Mouse (Mus musculus) heart, postnatal 14 days (tissue): ENCODE data around the gene Methig1. TPM values are rescaled to one million over a fixed set of nuclear protein-coding genes. Genes with fewer than 3 reads are reported as not detected.
A peak's percentile ranks its signal among the peaks of the same experiment; 100 is the strongest.
"Not testable (repeated sequence)": the region's sequence is repeated elsewhere in the genome, so short reads cannot be mapped to it uniquely, and the experiment has no call there.

ENCODE experiments used
- DNase-seq, 2 experiments: peaks; one replicate each; pipeline ENCODE4 v3.0.0; 2021 to 2022
- intact Hi-C: fragments of 180-260 bp; cut with DNase I; formaldehyde crosslinking; loops from one replicate; pipeline ENCODE4 v1.15.1; 2025
- long read RNA-seq, 2 experiments: library from polyadenylated mRNA; stranded (forward); transcript quantifications; one replicate each; pipeline ENCODE4 v2.0.0; 2021
- total RNA-seq, 2 experiments: library from RNA; stranded (reverse); gene quantifications; 2 replicates each; pipeline ENCODE4 v1.2.3; 2021

Gene Methig1
- total RNA-seq = not detected
- long read RNA-seq, experiment 1 = 0 reads
- long read RNA-seq, experiment 2 = 0 reads

GRCm38 (mm10) chr15:100352711-100353250 lies at the start of gene Methig1, which contains the start of gene Mettl7a2:
Methig1 (plus strand) TSS chr15:100353149.
Mettl7a2 (plus strand) TSS chr15:100353200.
- no peak for DNase-seq
- intact Hi-C loops = no loop called here

GRCm38 (mm10) chr15:100303428-100304018 lies 49.4 kb upstream of the Methig1 start:
- intact Hi-C loops = loop anchor here (10.0 kb wide), 1 partner anchor 151 kb away; no protein-coding TSS in a partner anchor
- no peak for DNase-seq

- intact Hi-C loops = loop anchor here (10.0 kb wide), 1 partner anchor 150 kb away; no protein-coding TSS in a partner anchor
Observed at GRCm38 (mm10) chr15:100304019-100304991, 48.6 kb upstream of the Methig1 start, which contains the start of gene Mettl7a1. Mettl7a1 (plus strand) TSS chr15:100304140.

GRCm38 (mm10) chr15:100306201-100306600 lies 46.7 kb upstream of the Methig1 start:
- no peak for DNase-seq
- intact Hi-C loops = loop anchor here (10.0 kb wide), 1 partner anchor 149 kb away; no protein-coding TSS in a partner anchor

More at GRCm38 (mm10) chr15:100304019-100304991, 48.6 kb upstream of the Methig1 start, which contains the start of gene Mettl7a1:
- DNase-seq = peak; percentile 89

- DNase-seq = peak in 1 of 2 experiments; percentile 33
- intact Hi-C loops = loop anchor here (10.0 kb wide), 1 partner anchor 147 kb away; no protein-coding TSS in a partner anchor
Observed at GRCm38 (mm10) chr15:100307438-100308096, 45.4 kb upstream of the Methig1 start.

- DNase-seq = no peak
- intact Hi-C loops = no loop called here
Observed at GRCm38 (mm10) chr15:100312346-100312745, 40.6 kb upstream of the Methig1 start.

GRCm38 (mm10) chr15:100314448-100315145 lies 38.4 kb upstream of the Methig1 start:
- intact Hi-C loops = loop anchor here (5.0 kb wide), 1 partner anchor 52 kb away; no protein-coding TSS in a partner anchor
- DNase-seq = no peak

GRCm38 (mm10) chr15:100318014-100318671 lies 34.8 kb upstream of the Methig1 start:
- intact Hi-C loops = loop anchor here (5.0 kb wide), 1 partner anchor 56 kb away; no protein-coding TSS in a partner anchor
- not testable (repeated sequence) for DNase-seq

GRCm38 (mm10) chr15:100319884-100320283 lies 33.1 kb upstream of the Methig1 start:
- no peak for DNase-seq
- intact Hi-C loops = loop anchor here (5.0 kb wide), 1 partner anchor 58 kb away; no protein-coding TSS in a partner anchor

GRCm38 (mm10) chr15:100320295-100320905 lies 32.5 kb upstream of the Methig1 start:
- intact Hi-C loops = no loop called here

GRCm38 (mm10) chr15:100321134-100321533 lies 31.8 kb upstream of the Methig1 start:
- intact Hi-C loops = no loop called here
- DNase-seq = peak; percentile 35 to 56

More at GRCm38 (mm10) chr15:100320295-100320905, 32.5 kb upstream of the Methig1 start:
- DNase-seq = no peak

GRCm38 (mm10) chr15:100324021-100324591 lies 28.8 kb upstream of the Methig1 start:
- intact Hi-C loops = no loop called here
- no peak for DNase-seq

GRCm38 (mm10) chr15:100325235-100325634 lies 27.7 kb upstream of the Methig1 start:
- DNase-seq = no peak
- intact Hi-C loops = no loop called here

GRCm38 (mm10) chr15:100328089-100328488 lies 24.9 kb upstream of the Methig1 start:
- intact Hi-C loops, DNase-seq: not testable (repeated sequence)

- intact Hi-C loops, DNase-seq: not testable (repeated sequence)
Observed at GRCm38 (mm10) chr15:100329336-100329735, 23.6 kb upstream of the Methig1 start.

GRCm38 (mm10) chr15:100330739-100331138 lies 22.2 kb upstream of the Methig1 start:
- intact Hi-C loops = loop anchor here (5.0 kb wide), 1 partner anchor 37 kb away; no protein-coding TSS in a partner anchor
- no peak for DNase-seq
